Mouse (Mus musculus) CD8-positive naive resting alpha-beta T cell, adult 2 months (primary cell): ENCODE results near the gene Slc39a1.
"Not testable (repeated sequence)": the region's sequence is repeated elsewhere in the genome, so short reads cannot be mapped to it uniquely, and the experiment has no call there.

Experiments
- DNase-seq, 2 experiments: peaks; one replicate each; pipeline ENCODE4 v3.0.0; 2022; ENCODE audit warnings: low read depth in 2 of 2, low spot score in 2 of 2

The Slc39a1 gene

GRCm38 (mm10) chr3:90241251-90241650 lies 6.7 kb upstream of the Slc39a1 start:
- no peak for DNase-seq

- no peak for DNase-seq
These were observed 6.2 kb upstream of the Slc39a1 start for GRCm38 (mm10) chr3:90241669-90242358.

- DNase-seq, result no peak
These were observed 4.8 kb upstream of the Slc39a1 start, which contains the start of gene Creb3l4 for GRCm38 (mm10) chr3:90242984-90243775. Gene Creb3l4, minus strand, starts transcription at chr3:90243512.

GRCm38 (mm10) chr3:90245406-90245805 lies 2.6 kb upstream of the Slc39a1 start:
- no peak for DNase-seq

- no peak for DNase-seq
These were observed 377 bp upstream of the Slc39a1 start for GRCm38 (mm10) chr3:90247630-90247959.

GRCm38 (mm10) chr3:90248746-90249100 lies 751 bp downstream of the Slc39a1 start:
- no peak for DNase-seq

- no peak for DNase-seq
These were observed 2.8 kb downstream of the Slc39a1 start for GRCm38 (mm10) chr3:90250791-90251190.

GRCm38 (mm10) chr3:90251731-90252226 lies 3.8 kb downstream of the Slc39a1 start:
- not testable (repeated sequence) for DNase-seq

GRCm38 (mm10) chr3:90252659-90253058 lies 4.7 kb downstream of the Slc39a1 start:
- not testable (repeated sequence) for DNase-seq

- not testable (repeated sequence) for DNase-seq
These were observed 5.2 kb downstream of the Slc39a1 start for GRCm38 (mm10) chr3:90253174-90253573.

- peak; percentile 84 to 87 for DNase-seq
These were observed 5.9 kb downstream of the Slc39a1 start, which contains the start of gene Crtc2 for GRCm38 (mm10) chr3:90253653-90254418. Gene Crtc2, plus strand, starts transcription at chr3:90254163.

GRCm38 (mm10) chr3:90254419-90255193 lies 6.6 kb downstream of the Slc39a1 start:
- no peak for DNase-seq

- DNase-seq, result no peak
These were observed 7.2 kb downstream of the Slc39a1 start for GRCm38 (mm10) chr3:90255194-90255565.

- no peak for DNase-seq
These were observed 7.9 kb downstream of the Slc39a1 start for GRCm38 (mm10) chr3:90255784-90256353.

- no peak for DNase-seq
These were observed 9.0 kb downstream of the Slc39a1 start for GRCm38 (mm10) chr3:90256731-90257530.

- DNase-seq, result no peak
These were observed 10.5 kb downstream of the Slc39a1 start for GRCm38 (mm10) chr3:90258521-90258920.

- no peak for DNase-seq
These were observed 15.3 kb downstream of the Slc39a1 start for GRCm38 (mm10) chr3:90263121-90263771.

GRCm38 (mm10) chr3:90264687-90265033 lies 16.7 kb downstream of the Slc39a1 start:
- no peak for DNase-seq
